Mouse (Mus musculus): Measurements from ENCODE around the gene Carmil2. TPM values are rescaled to one million over a fixed set of nuclear protein-coding genes. Genes with fewer than 3 reads are reported as not detected.

The Carmil2 gene
- 0.31 and 0.63 TPM in 2 replicates for polyA plus RNA-seq (2016; fragmentation: Nextera tagmentation; extraction: Ambion mirVana)

- Histone ChIP-seq H3K9me3 (no peaks in the 10 kb centered on the region), H3K4me3 (peak within 1 kb of the TSS; percentile 41), H3K27ac (no peak within 1 kb of the TSS), H3K36me3 (peaks cover 33% of the 10 kb centered on the region), H3K27me3 (ENCODE audit: insufficient read depth, poor library complexity, severe bottlenecking) (peaks cover 20% of the 10 kb centered on the region; the same call in 1 of the 2 replicates), H3K4me1 (peaks cover 31% of the 10 kb centered on the region)
- no peak for DNase-seq (ENCODE audit: low spot score)
- 11% methylated on average over 26 of the region's 26 CpGs for WGBS
Measured at GRCm38 (mm10) chr8:105685796-105686308, at the start of gene Carmil2. Gene Carmil2, plus strand, starts transcription at chr8:105686274.

GRCm38 (mm10) chr8:105636963-105637510 is 49.0 kb upstream of the Carmil2 start, which contains the start of gene Agrp:
Gene Agrp, minus strand, starts transcription at chr8:105637393.
- under 1% methylated on average over 63 of the region's 63 CpGs for WGBS
- H3K9me3 ChIP-seq = no peaks in the 10 kb centered on the region
- H3K27me3 ChIP-seq (ENCODE audit: insufficient read depth, poor library complexity, severe bottlenecking) = no peaks in the 10 kb centered on the region
- H3K27ac ChIP-seq = peak within 1 kb of the TSS; percentile 99
- H3K4me1 ChIP-seq = peaks cover 18% of the 10 kb centered on the region
- DNase-seq (ENCODE audit: low spot score) = peak; percentile 90
- H3K36me3 ChIP-seq = 0 out of 2 replicates have a peak, but pooled peaks cover 4% of the 10 kb centered on the region
- peak within 1 kb of the TSS; percentile 94 for H3K4me3 ChIP-seq

GRCm38 (mm10) chr8:105637601-105638041 is 48.5 kb upstream of the Carmil2 start:
- H3K36me3 ChIP-seq = 0 out of 2 replicates have a peak, but pooled peaks cover 4% of the 10 kb centered on the region
- peak overlapping the region; percentile 94 for H3K4me3 ChIP-seq
- H3K4me1 ChIP-seq = peaks cover 18% of the 10 kb centered on the region
- H3K27ac ChIP-seq = peak overlapping the region; percentile 99
- no peak for DNase-seq (ENCODE audit: low spot score)
- no peaks in the 10 kb centered on the region for H3K27me3 ChIP-seq (ENCODE audit: insufficient read depth, poor library complexity, severe bottlenecking)
- no peaks in the 10 kb centered on the region for H3K9me3 ChIP-seq
- WGBS = under 1% methylated on average over 11 of the region's 11 CpGs

GRCm38 (mm10) chr8:105638510-105638909 is 47.6 kb upstream of the Carmil2 start:
- no peak for DNase-seq (ENCODE audit: low spot score)
- Histone ChIP-seq H3K36me3 (peaks cover 6% of the 10 kb centered on the region), H3K9me3 (no peaks in the 10 kb centered on the region), H3K27me3 (ENCODE audit: insufficient read depth, poor library complexity, severe bottlenecking) (no peaks in the 10 kb centered on the region), H3K27ac (no peak overlapping the region), H3K4me1 (peaks cover 18% of the 10 kb centered on the region), H3K4me3 (peak overlapping the region; percentile 94)
- 84% methylated on average over 4 of the region's 4 CpGs for WGBS

GRCm38 (mm10) chr8:105639835-105640234 is 46.2 kb upstream of the Carmil2 start:
- no peak overlapping the region for H3K4me3 ChIP-seq
- 77% methylated on average over 1 of the region's 1 CpGs for WGBS
- no peaks in the 10 kb centered on the region for H3K27me3 ChIP-seq (ENCODE audit: insufficient read depth, poor library complexity, severe bottlenecking)
- peaks cover 18% of the 10 kb centered on the region for H3K4me1 ChIP-seq
- peaks cover 18% of the 10 kb centered on the region for H3K36me3 ChIP-seq
- no peak overlapping the region for H3K27ac ChIP-seq
- H3K9me3 ChIP-seq = no peaks in the 10 kb centered on the region
- DNase-seq (ENCODE audit: low spot score) = no peak

- H3K27me3 ChIP-seq (ENCODE audit: insufficient read depth, poor library complexity, severe bottlenecking) = no peaks in the 10 kb centered on the region
- H3K36me3 ChIP-seq = peaks cover 25% of the 10 kb centered on the region
- H3K27ac ChIP-seq = no peak overlapping the region
- H3K4me3 ChIP-seq = no peak overlapping the region
- no peak for DNase-seq (ENCODE audit: low spot score)
- WGBS = 91% methylated on average over 2 of the region's 2 CpGs
- peaks cover 12% of the 10 kb centered on the region for H3K4me1 ChIP-seq
- H3K9me3 ChIP-seq = no peaks in the 10 kb centered on the region
Measured at GRCm38 (mm10) chr8:105640511-105640910, 45.6 kb upstream of the Carmil2 start.

GRCm38 (mm10) chr8:105645205-105645604 is 40.9 kb upstream of the Carmil2 start:
- Histone ChIP-seq H3K4me1 (no peaks in the 10 kb centered on the region), H3K9me3 (no peaks in the 10 kb centered on the region), H3K36me3 (peaks cover 51% of the 10 kb centered on the region), H3K4me3 (no peak overlapping the region), H3K27ac (no peak overlapping the region), H3K27me3 (ENCODE audit: insufficient read depth, poor library complexity, severe bottlenecking) (no peaks in the 10 kb centered on the region)
- 95% methylated on average over 1 of the region's 1 CpGs for WGBS
- DNase-seq (ENCODE audit: low spot score) = no peak

- H3K36me3 ChIP-seq = peaks cover 64% of the 10 kb centered on the region
- H3K27me3 ChIP-seq (ENCODE audit: insufficient read depth, poor library complexity, severe bottlenecking) = no peaks in the 10 kb centered on the region
- DNase-seq (ENCODE audit: low spot score) = no peak
- no peak overlapping the region for H3K27ac ChIP-seq
- WGBS = 95% methylated on average over 1 of the region's 1 CpGs
- H3K4me3 ChIP-seq = no peak overlapping the region
- no peaks in the 10 kb centered on the region for H3K9me3 ChIP-seq
- H3K4me1 ChIP-seq = no peaks in the 10 kb centered on the region
Measured at GRCm38 (mm10) chr8:105648929-105649328, 37.1 kb upstream of the Carmil2 start.

GRCm38 (mm10) chr8:105657641-105658040 is 28.4 kb upstream of the Carmil2 start:
- H3K4me3 ChIP-seq = no peak overlapping the region
- peaks cover 40% of the 10 kb centered on the region for H3K36me3 ChIP-seq
- H3K27me3 ChIP-seq (ENCODE audit: insufficient read depth, poor library complexity, severe bottlenecking) = no peaks in the 10 kb centered on the region
- H3K9me3 ChIP-seq = no peaks in the 10 kb centered on the region
- H3K4me1 ChIP-seq = no peaks in the 10 kb centered on the region
- H3K27ac ChIP-seq = no peak overlapping the region
- DNase-seq (ENCODE audit: low spot score) = no peak

- WGBS = 85% methylated on average over 3 of the region's 3 CpGs
Measured at GRCm38 (mm10) chr8:105661167-105661566, 24.9 kb upstream of the Carmil2 start.

GRCm38 (mm10) chr8:105677891-105678290 is 8.2 kb upstream of the Carmil2 start:
- H3K27me3 ChIP-seq (ENCODE audit: insufficient read depth, poor library complexity, severe bottlenecking) = no peaks in the 10 kb centered on the region
- 88% methylated on average over 1 of the region's 1 CpGs for WGBS
- H3K36me3 ChIP-seq = peaks cover 97% of the 10 kb centered on the region

More at GRCm38 (mm10) chr8:105661167-105661566, 24.9 kb upstream of the Carmil2 start:
- no peaks in the 10 kb centered on the region for H3K9me3 ChIP-seq
- no peak overlapping the region for H3K27ac ChIP-seq
- peaks cover 40% of the 10 kb centered on the region for H3K36me3 ChIP-seq
- no peaks in the 10 kb centered on the region for H3K27me3 ChIP-seq (ENCODE audit: insufficient read depth, poor library complexity, severe bottlenecking)
- H3K4me3 ChIP-seq = no peak overlapping the region
- no peaks in the 10 kb centered on the region for H3K4me1 ChIP-seq
- no peak for DNase-seq (ENCODE audit: low spot score)

GRCm38 (mm10) chr8:105685325-105685724 is 749 bp upstream of the Carmil2 start:
- H3K27ac ChIP-seq = no peak overlapping the region
- peaks cover 20% of the 10 kb centered on the region; the same call in 1 of the 2 replicates for H3K27me3 ChIP-seq (ENCODE audit: insufficient read depth, poor library complexity, severe bottlenecking)
- peaks cover 38% of the 10 kb centered on the region for H3K36me3 ChIP-seq
- H3K4me1 ChIP-seq = peaks cover 31% of the 10 kb centered on the region
- H3K9me3 ChIP-seq = no peaks in the 10 kb centered on the region
- DNase-seq (ENCODE audit: low spot score) = no peak
- peak overlapping the region; percentile 41; the same call in 1 of the 2 replicates for H3K4me3 ChIP-seq
- 78% methylated on average over 7 of the region's 7 CpGs for WGBS

More at GRCm38 (mm10) chr8:105677891-105678290, 8.2 kb upstream of the Carmil2 start:
- H3K27ac ChIP-seq = no peak overlapping the region
- H3K9me3 ChIP-seq = no peaks in the 10 kb centered on the region
- no peak overlapping the region for H3K4me3 ChIP-seq
- H3K4me1 ChIP-seq = no peaks in the 10 kb centered on the region
- no peak for DNase-seq (ENCODE audit: low spot score)

- Histone ChIP-seq H3K9me3 (no peaks in the 10 kb centered on the region), H3K27me3 (ENCODE audit: insufficient read depth, poor library complexity, severe bottlenecking) (peaks cover 20% of the 10 kb centered on the region; the same call in 1 of the 2 replicates), H3K36me3 (peaks cover 26% of the 10 kb centered on the region), H3K27ac (no peak overlapping the region), H3K4me1 (peaks cover 31% of the 10 kb centered on the region), H3K4me3 (peak overlapping the region; percentile 41; the same call in 1 of the 2 replicates)
- no peak for DNase-seq (ENCODE audit: low spot score)
- WGBS = 71% methylated on average over 6 of the region's 6 CpGs
Measured at GRCm38 (mm10) chr8:105686551-105686950, 477 bp downstream of the Carmil2 start.

All from heart, embryonic 10.5 days (tissue).